Mouse (Mus musculus) lung, postnatal 0 days (tissue): ENCODE results near the gene Farsa.

Experiments
- CTCF ChIP-seq: IDR thresholded peaks from 2 replicates; pipeline ENCODE4 v1.5.1; 2016; ENCODE audit warnings: antibody characterized with exemption, mild to moderate bottlenecking
- EP300 ChIP-seq: IDR thresholded peaks from 2 replicates; pipeline ENCODE4 v1.6.1; 2016; ENCODE audit warnings: antibody characterized with exemption, mild to moderate bottlenecking, control low read depth

DNA sequence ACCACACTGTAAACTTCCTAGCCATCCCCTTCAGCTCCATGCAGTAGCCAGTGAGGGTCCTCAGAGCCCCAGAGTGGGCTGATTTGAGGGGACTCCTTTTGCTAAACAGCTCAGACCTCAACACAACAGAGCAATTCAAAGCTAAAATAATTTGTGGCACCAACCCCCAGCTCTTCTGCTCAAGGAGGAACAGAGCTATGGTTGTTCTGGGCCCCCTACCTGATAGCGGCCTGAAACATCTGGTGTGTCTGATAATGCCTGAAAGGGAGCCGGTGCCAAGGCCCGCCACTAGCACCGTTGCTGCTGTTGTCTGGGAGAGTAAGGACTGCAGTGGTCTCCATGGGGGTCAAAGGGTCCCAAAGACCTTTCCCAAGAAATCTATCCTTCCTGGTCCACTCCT is 44.3 kb downstream of the Farsa start:
- TF ChIP-seq EP300 (no peak), CTCF (no peak)
